Mouse (Mus musculus) heart, postnatal 10 days (tissue): ENCODE data around the gene Med26. TPM values are rescaled to one million over a fixed set of nuclear protein-coding genes. Genes with fewer than 3 reads are reported as not detected.
A peak's percentile ranks its signal among the peaks of the same experiment; 100 is the strongest.

ENCODE experiments used
- DNase-seq, 2 experiments: peaks; one replicate each; pipeline ENCODE4 v3.0.0; 2021
- intact Hi-C: fragments of 180-260 bp; cut with DNase I; formaldehyde crosslinking; loops from one replicate; pipeline ENCODE4 v1.15.1; 2025
- total RNA-seq, 2 experiments: library from RNA; stranded (reverse); gene quantifications; 2 replicates each; pipeline ENCODE4 v1.2.3; 2021

The Med26 gene
- total RNA-seq, 2 experiments from 2014 or later: 9.3 to 9.9 TPM

- intact Hi-C loops: loop anchor here (1.0 to 2.0 kb wide), 3 partner anchors 18 to 78 kb away; partner anchors contain the start of genes Cherp, Med26 and Smim7
- peak; percentile 100 for DNase-seq
Measured at GRCm38 (mm10) chr8:72492622-72493081, 55.4 kb downstream of the Med26 start.

GRCm38 (mm10) chr8:72491680-72492621 lies 56.1 kb downstream of the Med26 start, which contains the start of gene Slc35e1:
TSS of gene Slc35e1 (minus strand) at chr8:72492614.
- intact Hi-C loops: loop anchor here (1.0 to 2.0 kb wide), 3 partner anchors 17 to 79 kb away; partner anchors contain the start of genes Cherp, Med26 and Smim7
- peak; percentile 43 to 56 for DNase-seq

- no peak for DNase-seq
Measured at GRCm38 (mm10) chr8:72491017-72491416, 57.1 kb downstream of the Med26 start.

GRCm38 (mm10) chr8:72487014-72487413 lies 61.1 kb downstream of the Med26 start:
- intact Hi-C loops: no loop called here
- no peak for DNase-seq

More at GRCm38 (mm10) chr8:72491017-72491416, 57.1 kb downstream of the Med26 start:
- intact Hi-C loops: no loop called here

- intact Hi-C loops: no loop called here
- peak in 1 of 2 experiments; percentile 56 for DNase-seq
Measured at GRCm38 (mm10) chr8:72485456-72486199, 62.4 kb downstream of the Med26 start.

- intact Hi-C loops: loop anchor here (2.0 to 5.0 kb wide), 2 partner anchors 18 to 298 kb away; partner anchors contain the start of gene Slc35e1
- peak; percentile 98 for DNase-seq
Measured at GRCm38 (mm10) chr8:72474826-72475546, 73.1 kb downstream of the Med26 start, which contains the start of gene Cherp. TSS of gene Cherp (minus strand) at chr8:72475226.

- intact Hi-C loops: no loop called here
- no peak for DNase-seq
Measured at GRCm38 (mm10) chr8:72470684-72471083, 77.4 kb downstream of the Med26 start.

GRCm38 (mm10) chr8:72469984-72470383 lies 78.1 kb downstream of the Med26 start:
- DNase-seq: no peak
- intact Hi-C loops: no loop called here

- no peak for DNase-seq
Measured at GRCm38 (mm10) chr8:72469243-72469642, 78.8 kb downstream of the Med26 start.

GRCm38 (mm10) chr8:72464211-72464610 lies 83.9 kb downstream of the Med26 start:
- no peak for DNase-seq
- intact Hi-C loops: no loop called here

More at GRCm38 (mm10) chr8:72469243-72469642, 78.8 kb downstream of the Med26 start:
- intact Hi-C loops: no loop called here

GRCm38 (mm10) chr8:72459881-72460533 lies 88.1 kb downstream of the Med26 start:
- intact Hi-C loops: no loop called here
- no peak for DNase-seq

GRCm38 (mm10) chr8:72458457-72458856 lies 89.6 kb downstream of the Med26 start:
- intact Hi-C loops: no loop called here
- DNase-seq: no peak

GRCm38 (mm10) chr8:72457806-72458205 lies 90.3 kb downstream of the Med26 start:
- DNase-seq: no peak
- intact Hi-C loops: no loop called here

GRCm38 (mm10) chr8:72455317-72455716 lies 92.8 kb downstream of the Med26 start:
- intact Hi-C loops: no loop called here
- no peak for DNase-seq

GRCm38 (mm10) chr8:72453904-72454303 lies 94.2 kb downstream of the Med26 start:
- intact Hi-C loops: no loop called here
- no peak for DNase-seq

- no peak for DNase-seq
- intact Hi-C loops: no loop called here
Measured at GRCm38 (mm10) chr8:72451516-72451915, 96.6 kb downstream of the Med26 start.

- DNase-seq: no peak
- intact Hi-C loops: no loop called here
Measured at GRCm38 (mm10) chr8:72445071-72445470, 103.0 kb downstream of the Med26 start.
